Mouse (Mus musculus): ENCODE data around the gene Hmgcs1.

DNA sequence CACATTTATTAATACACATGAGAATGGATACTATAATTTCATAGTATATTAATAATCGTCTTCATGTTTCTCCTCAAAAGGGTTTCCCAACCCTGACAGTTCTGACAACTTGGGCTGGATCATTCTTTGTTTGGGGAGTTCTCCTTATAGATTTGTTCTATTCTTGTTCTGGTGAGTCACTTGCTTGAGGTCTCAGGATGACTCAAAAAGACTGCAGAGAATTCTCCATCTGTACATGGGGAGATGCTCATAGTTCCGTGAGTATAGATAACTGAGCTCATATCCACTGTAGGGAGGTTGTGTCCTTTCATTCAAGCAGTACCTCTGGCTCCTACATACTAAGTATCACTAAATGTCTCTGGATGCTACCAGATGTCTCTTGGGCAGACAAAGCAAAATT, 35.4 kb upstream of the Hmgcs1 start:
- TF ChIP-seq CHD2 (IDR thresholded peaks at IDR 0.05; ENCODE audit: low read depth, low read length) (no peak), HCFC1 (IDR thresholded peaks at IDR 0.05; ENCODE audit: borderline replicate concordance, insufficient read depth, low read length) (no peak)

Data from ES-E14 (cell line).